Mouse (Mus musculus) hindbrain, embryonic 14.5 days (tissue): ENCODE measurements around the gene Rpap1. TPM values are rescaled to one million over a fixed set of nuclear protein-coding genes. Genes with fewer than 3 reads are reported as not detected.

Source experiments
- ATAC-seq: fragments of 200-750 bp; cut with Nextera tagmentation; 2 replicates; pipeline ENCODE4 v1.8.0; 2017; ENCODE audit warnings: moderate number of reproducible peaks, mild to moderate bottlenecking, moderate TSS enrichment, moderate library complexity; ENCODE audit not compliant: low FRiP score
- DNase-seq: peaks from one replicate; pipeline ENCODE4 v3.0.0-alpha.2; 2015; ENCODE audit warnings: low spot score
- H3K27ac ChIP-seq: fragments of 300-500 bp; sonication (generic); 2 replicates; pipeline ENCODE4 v1.5.1; 2014; ENCODE audit warnings: mild to moderate bottlenecking, moderate library complexity
- H3K27me3 ChIP-seq: fragments of 300-500 bp; sonication (generic); 2 replicates; pipeline ENCODE4 v1.6.1; 2014; ENCODE audit warnings: mild to moderate bottlenecking, low read length, mixed read lengths; ENCODE audit not compliant: control insufficient read depth, insufficient read depth
- H3K36me3 ChIP-seq: fragments of 300-500 bp; sonication (generic); replicated peaks from 2 replicates; pipeline ENCODE4 v1.6.1; 2014; ENCODE audit not compliant: control insufficient read depth, insufficient read depth
- H3K4me1 ChIP-seq: fragments of 300-500 bp; sonication (generic); replicated peaks from 2 replicates; pipeline ENCODE4 v1.6.1; 2014; ENCODE audit warnings: antibody characterized with exemption, low read length, mixed read lengths; ENCODE audit not compliant: control insufficient read depth, insufficient read depth
- H3K4me2 ChIP-seq: fragments of 300-500 bp; sonication (generic); replicated peaks from 2 replicates; pipeline ENCODE4 v1.6.1; 2014; ENCODE audit warnings: mild to moderate bottlenecking, moderate library complexity
- H3K4me3 ChIP-seq: fragments of 300-500 bp; sonication (generic); replicated peaks from 2 replicates; pipeline ENCODE4 v1.5.1; 2014; ENCODE audit warnings: mild to moderate bottlenecking, low read length
- H3K9ac ChIP-seq: fragments of 300-500 bp; sonication (generic); 2 replicates; pipeline ENCODE4 v1.6.1; 2014
- H3K9me3 ChIP-seq: fragments of 300-500 bp; sonication (generic); 2 replicates; pipeline ENCODE4 v1.6.1; 2016; ENCODE audit warnings: low read length; ENCODE audit not compliant: control insufficient read depth
- WGBS: fragments of 180-500 bp; shearing (Covaris S2); extraction: QIAGEN DNeasy Blood & Tissue Kit; methylation state at CpG from one replicate; pipeline ENCODE4 v1.1.7; 2014; 5-methylcytosine and 5-hydroxymethylcytosine counted together
- polyA plus RNA-seq: library from polyadenylated mRNA; unstranded; fragments of >200 nt; fragmentation: Nextera tagmentation; extraction: Ambion mirVana; gene quantifications from 2 replicates; pipeline ENCODE4 v1.2.1, GENCODE M21; 2014

The Rpap1 gene
- polyA plus RNA-seq, 1 experiment from 2014 or later, result 18.1 TPM

- peak overlapping the region; percentile 6 for H3K4me2 ChIP-seq
- H3K27ac ChIP-seq, result no peak overlapping the region
- peaks cover 20% of the 10 kb centered on the region for H3K4me1 ChIP-seq
- H3K9me3 ChIP-seq, result no peaks in the 10 kb centered on the region
- DNase-seq, result no peak
- H3K27me3 ChIP-seq, result peaks cover 51% of the 10 kb centered on the region
- no peak overlapping the region for H3K9ac ChIP-seq
- no peaks in the 10 kb centered on the region for H3K36me3 ChIP-seq
- ATAC-seq, result no peak
- H3K4me3 ChIP-seq, result peak overlapping the region; percentile 10; the same call in 1 of the 2 replicates
- WGBS, result 4% methylated on average over 46 of the region's 46 CpGs
Measured at GRCm38 (mm10) chr2:119744163-119745111, 42.9 kb downstream of the Rpap1 start.

DNA sequence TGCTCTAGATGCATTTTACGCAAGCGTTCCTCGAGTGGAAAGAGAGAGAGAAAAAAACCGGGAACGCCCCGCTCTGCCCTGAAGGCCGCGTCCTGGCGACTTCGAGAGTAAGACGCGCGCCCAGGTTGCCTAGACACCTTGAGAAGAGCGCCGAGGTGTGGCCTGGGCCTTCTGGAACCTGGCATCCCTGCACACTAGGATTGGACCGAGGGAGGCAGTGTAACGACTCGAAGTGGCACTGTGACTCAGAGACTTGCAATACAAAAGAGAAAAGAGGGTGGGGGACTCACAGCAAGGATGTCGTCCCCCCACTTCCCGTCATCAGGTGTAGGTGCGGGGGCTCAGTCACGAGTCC lies 43.6 kb downstream of the Rpap1 start:
- Histone ChIP-seq H3K4me1 (peaks cover 20% of the 10 kb centered on the region), H3K4me3 (peak overlapping the region; percentile 10; the same call in 1 of the 2 replicates), H3K27ac (no peak overlapping the region), H3K36me3 (no peaks in the 10 kb centered on the region), H3K9ac (no peak overlapping the region), H3K9me3 (no peaks in the 10 kb centered on the region), H3K4me2 (peak overlapping the region; percentile 6), H3K27me3 (peaks cover 51% of the 10 kb centered on the region)
- DNase-seq (no peak), ATAC-seq (no peak)
- 3% methylated on average over 22 of the region's 22 CpGs for WGBS

- H3K4me3 ChIP-seq, result peak overlapping the region; percentile 52
- H3K27me3 ChIP-seq, result peaks cover 51% of the 10 kb centered on the region
- H3K9me3 ChIP-seq, result no peaks in the 10 kb centered on the region
- DNase-seq (no peak), ATAC-seq (no peak)
- peak overlapping the region; percentile 96 for H3K4me2 ChIP-seq
- H3K36me3 ChIP-seq, result no peaks in the 10 kb centered on the region
- peaks cover 20% of the 10 kb centered on the region for H3K4me1 ChIP-seq
- H3K27ac ChIP-seq, result no peak overlapping the region
- WGBS, result 10% methylated on average over 21 of the region's 31 CpGs
- H3K9ac ChIP-seq, result 0 out of 2 replicates have a peak overlapping the region, but pooled peaks have one; percentile 52
Measured at GRCm38 (mm10) chr2:119743176-119743807, 44.0 kb downstream of the Rpap1 start.

- no peaks in the 10 kb centered on the region for H3K9me3 ChIP-seq
- DNase-seq (no peak), ATAC-seq (peak; percentile 29)
Measured at GRCm38 (mm10) chr2:119742461-119743175, 44.7 kb downstream of the Rpap1 start.

GRCm38 (mm10) chr2:119741581-119742411 lies 45.5 kb downstream of the Rpap1 start, which contains the start of gene Itpka:
Itpka (plus strand) TSS chr2:119742337.
- H3K27me3 ChIP-seq, result peaks cover 51% of the 10 kb centered on the region
- H3K4me2 ChIP-seq, result peak within 1 kb of the TSS; percentile 96
- peaks cover 20% of the 10 kb centered on the region for H3K4me1 ChIP-seq
- no peaks in the 10 kb centered on the region for H3K9me3 ChIP-seq
- no peak within 1 kb of the TSS for H3K27ac ChIP-seq
- H3K4me3 ChIP-seq, result peak within 1 kb of the TSS; percentile 52
- WGBS, result under 1% methylated on average over 46 of the region's 53 CpGs
- H3K36me3 ChIP-seq, result no peaks in the 10 kb centered on the region
- peak; percentile 65 for ATAC-seq
- peak within 1 kb of the TSS; percentile 52 for H3K9ac ChIP-seq
- DNase-seq, result peak; percentile 50

More at GRCm38 (mm10) chr2:119742461-119743175, 44.7 kb downstream of the Rpap1 start:
- Histone ChIP-seq H3K36me3 (no peaks in the 10 kb centered on the region), H3K27ac (no peak overlapping the region), H3K4me3 (peak overlapping the region; percentile 52), H3K27me3 (peaks cover 51% of the 10 kb centered on the region), H3K4me1 (peaks cover 20% of the 10 kb centered on the region), H3K4me2 (peak overlapping the region; percentile 96), H3K9ac (peak overlapping the region; percentile 52)
- WGBS, result 1% methylated on average over 58 of the region's 70 CpGs

DNA sequence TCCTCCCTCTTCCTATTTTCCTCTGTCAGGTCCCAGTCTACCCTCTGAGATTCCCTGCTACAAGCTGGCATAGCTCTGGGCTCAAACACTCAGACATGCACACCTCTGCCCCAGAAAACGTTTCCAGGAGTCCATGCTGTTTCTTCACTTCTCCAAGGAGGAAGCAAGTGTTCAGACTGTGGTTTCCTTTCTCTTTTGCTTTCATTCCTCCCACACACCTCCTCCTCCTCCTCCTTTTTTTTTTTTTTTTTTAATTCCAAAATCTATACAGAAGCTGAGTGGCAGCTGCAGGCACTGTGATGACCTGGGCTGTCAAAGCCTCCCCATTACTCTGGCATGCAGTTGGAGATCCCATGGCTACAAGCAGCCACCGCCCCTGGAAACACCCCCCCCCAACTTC lies 46.8 kb downstream of the Rpap1 start:
- Histone ChIP-seq H3K9me3 (no peaks in the 10 kb centered on the region), H3K27ac (no peak overlapping the region), H3K4me1 (peaks cover 20% of the 10 kb centered on the region), H3K4me2 (no peak overlapping the region), H3K36me3 (no peaks in the 10 kb centered on the region), H3K9ac (no peak overlapping the region), H3K27me3 (peaks cover 49% of the 10 kb centered on the region), H3K4me3 (no peak overlapping the region)
- DNase-seq (no peak), ATAC-seq (no peak)
- 19% methylated on average over 2 of the region's 2 CpGs for WGBS

DNA sequence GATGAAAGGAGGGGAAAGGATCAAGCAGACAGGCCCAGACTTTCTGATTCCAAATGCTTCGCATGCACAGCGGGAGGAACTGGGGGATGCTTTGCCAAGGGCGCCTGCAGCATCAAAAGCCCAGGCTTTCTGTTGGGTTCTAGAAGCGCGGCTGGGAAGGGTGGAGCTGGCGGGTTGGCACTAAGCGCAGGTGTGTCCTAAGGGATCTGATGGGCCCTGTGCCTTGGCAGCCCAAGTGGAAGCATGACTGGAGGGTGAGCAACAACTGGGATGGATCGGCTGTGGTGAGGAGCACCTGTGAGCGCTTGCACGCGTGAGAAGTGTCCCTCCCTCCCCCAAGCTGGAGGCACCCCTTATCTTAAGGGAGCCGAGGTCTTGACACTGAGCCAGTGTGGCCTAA lies 50.2 kb downstream of the Rpap1 start:
- H3K9me3 ChIP-seq, result no peaks in the 10 kb centered on the region
- H3K4me1 ChIP-seq, result 0 out of 2 replicates have a peak, but pooled peaks cover under 1% of the 10 kb centered on the region
- DNase-seq, result no peak
- no peak overlapping the region for H3K4me2 ChIP-seq
- no peak overlapping the region for H3K27ac ChIP-seq
- H3K36me3 ChIP-seq, result peaks cover 34% of the 10 kb centered on the region
- H3K27me3 ChIP-seq, result peaks cover 16% of the 10 kb centered on the region
- no peak overlapping the region for H3K9ac ChIP-seq
- WGBS, result 22% methylated on average over 12 of the region's 12 CpGs
- no peak overlapping the region for H3K4me3 ChIP-seq
- ATAC-seq, result no peak

GRCm38 (mm10) chr2:119730735-119731134 lies 56.6 kb downstream of the Rpap1 start:
- DNase-seq (no peak), ATAC-seq (no peak)
- Histone ChIP-seq H3K4me2 (no peak overlapping the region), H3K4me1 (no peaks in the 10 kb centered on the region), H3K9me3 (no peaks in the 10 kb centered on the region), H3K9ac (no peak overlapping the region), H3K27ac (no peak overlapping the region), H3K36me3 (peaks cover 98% of the 10 kb centered on the region), H3K4me3 (no peak overlapping the region), H3K27me3 (0 out of 2 replicates have a peak, but pooled peaks cover 2% of the 10 kb centered on the region)
- WGBS, result 93% methylated on average over 4 of the region's 4 CpGs
